Mouse (Mus musculus) testis, adult 2 months (tissue): ENCODE measurements around the gene Nptxr.

Experiments
- CTCF ChIP-seq: fragments of 200-500 bp; IDR thresholded peaks from 2 replicates; pipeline ENCODE4 v1.5.1; 2012; ENCODE audit warnings: low read depth, mild to moderate bottlenecking, inconsistent platforms, low read length, moderate library complexity; ENCODE audit not compliant: control insufficient read depth, insufficient read depth, insufficient replicate concordance
- POLR2A ChIP-seq: fragments of 200-500 bp; IDR thresholded peaks from 2 replicates; pipeline ENCODE4 v1.6.1; 2012; ENCODE audit warnings: low read depth, mild to moderate bottlenecking, inconsistent platforms, low read length, moderate library complexity; ENCODE audit not compliant: control insufficient read depth

DNA sequence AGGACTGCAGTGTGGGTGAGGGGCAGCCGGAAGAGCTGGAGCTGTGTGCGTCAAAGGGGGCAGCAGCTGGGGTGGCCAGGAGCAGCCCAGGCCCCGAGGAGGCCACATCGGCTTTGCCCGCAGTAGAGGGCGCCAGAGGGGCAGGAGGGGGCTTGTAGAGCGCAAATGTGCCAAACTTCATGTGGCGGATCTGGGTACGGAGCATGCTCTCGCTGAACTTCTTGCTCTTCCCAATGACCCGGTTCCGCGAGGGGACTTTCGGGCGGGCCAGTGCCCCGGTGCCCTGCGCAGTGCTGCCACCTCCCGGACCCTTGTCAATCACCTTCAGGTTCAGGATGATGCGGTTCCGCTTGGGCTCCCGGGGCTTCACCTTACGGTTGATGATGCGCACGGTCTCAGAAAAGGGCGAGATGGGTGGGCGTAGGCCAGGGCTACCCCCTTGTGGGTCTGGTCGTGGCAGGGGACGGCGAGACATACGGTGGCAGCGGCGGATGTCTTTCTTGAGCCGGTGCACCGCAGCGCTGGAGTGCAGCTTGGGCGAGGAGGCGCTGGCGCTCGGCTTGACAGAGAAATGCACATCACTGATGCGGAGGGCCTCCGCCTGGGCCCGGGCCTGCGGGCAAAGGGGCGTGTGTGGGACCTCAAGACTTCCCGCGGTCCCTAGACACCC lies 23.9 kb upstream of the Nptxr start:
- TF ChIP-seq CTCF, result no peak
- TF ChIP-seq POLR2A, result no peak
